Comparison of ENCODE assay signal across 20 mouse cellular contexts in genomic region chr8:85601741-85602140, GRCm38 (mm10). TPM values are rescaled to one million over a fixed set of nuclear protein-coding genes. Genes with fewer than 3 reads are reported as not detected.
DNase-seq lines count a peak whose midpoint lies in the region; ATAC-seq and TF ChIP-seq lines count a peak whose summit lies in the region.
"Had no signal": no experiment of that assay in that cellular context is flagged by ENCODE, and none has a peak within 500 bp of the region (broad histone marks: within the 10 kb centered on the region; RNA-seq: fewer than 3 reads in every experiment).

No protein-coding gene starts in this region.

- H3K9me3 ChIP-seq in liver, postnatal 0 days (ENCODE audit: low read length), result no peaks in the 10 kb centered on the region
- no peaks in the 10 kb centered on the region for H3K9me3 ChIP-seq in liver, embryonic 12.5 days (replicated peaks)
- no peaks in the 10 kb centered on the region for H3K9me3 ChIP-seq in CH12.LX (replicated peaks; ENCODE audit: low read length)
- H3K9me3 ChIP-seq: embryonic facial prominence, embryonic 10.5 days; embryonic facial prominence, embryonic 12.5 days; forebrain, embryonic 13.5 days; forebrain, embryonic 15.5 days had no signal

- H3K27ac ChIP-seq in liver, postnatal 0 days (ENCODE audit: low read depth), result no peak overlapping the region
- no peak overlapping the region for H3K27ac ChIP-seq in liver, embryonic 12.5 days
- H3K27ac ChIP-seq in CH12.LX (ENCODE audit: insufficient read depth, low read depth), result no peak overlapping the region
- H3K27ac ChIP-seq: embryonic facial prominence, embryonic 10.5 days; embryonic facial prominence, embryonic 12.5 days; forebrain, embryonic 13.5 days; forebrain, embryonic 15.5 days had no signal

- H3K4me2 ChIP-seq in liver, postnatal 0 days (ENCODE audit: low read depth, low read length), result no peak overlapping the region
- no peak overlapping the region for H3K4me2 ChIP-seq in liver, embryonic 12.5 days
- no peak overlapping the region for H3K4me2 ChIP-seq in CH12.LX (ENCODE audit: insufficient read depth, low read depth, poor library complexity, severe bottlenecking)
- H3K4me2 ChIP-seq: embryonic facial prominence, embryonic 12.5 days; forebrain, embryonic 13.5 days; forebrain, embryonic 15.5 days had no signal

- dilution Hi-C loops in CH12.LX (cut with MboI; ENCODE audit: extremely low pct_ligation_motif_present, extremely low pct_unique_long_range_greater_than_20kb, low sequenced_read_pairs), result no loop called here

- peaks cover 3% of the 10 kb centered on the region; the same call in 1 of the 2 replicates for H3K4me1 ChIP-seq in liver, postnatal 0 days (ENCODE audit: insufficient read depth)
- H3K4me1 ChIP-seq in liver, embryonic 12.5 days, result no peaks in the 10 kb centered on the region
- H3K4me1 ChIP-seq in CH12.LX (ENCODE audit: control insufficient read depth in 1 of 2, insufficient read depth in 2 of 2), result peaks cover 8 to 34% of the 10 kb centered on the region in 2 experiments
- H3K4me1 ChIP-seq: embryonic facial prominence, embryonic 10.5 days; embryonic facial prominence, embryonic 12.5 days; forebrain, embryonic 13.5 days; forebrain, embryonic 15.5 days had no signal

- H3K4me3 ChIP-seq in liver, postnatal 0 days (ENCODE audit: low read depth, low read length), result no peak overlapping the region
- no peak overlapping the region for H3K4me3 ChIP-seq in liver, embryonic 12.5 days
- peak overlapping the region in 2 of 3 experiments; percentile 11 to 36 for H3K4me3 ChIP-seq in CH12.LX (replicated peaks in 1 of 3; ENCODE audit: low read depth in 2 of 3, low read length in 2 of 3, poor library complexity in 1 of 3)
- H3K4me3 ChIP-seq: embryonic facial prominence, embryonic 10.5 days; embryonic facial prominence, embryonic 12.5 days; forebrain, embryonic 13.5 days; forebrain, embryonic 15.5 days had no signal

- TF ChIP-seq RAD21 in CH12.LX (IDR thresholded peaks at IDR 0.05; ENCODE audit: low read depth, low read length), result no peak

- no peaks in the 10 kb centered on the region for H3K79me2 ChIP-seq in CH12.LX (replicated peaks; ENCODE audit: control insufficient read depth, extremely low read depth, insufficient read depth, poor library complexity, severe bottlenecking)

- 68% methylated on average over 8 of the region's 8 CpGs for WGBS in liver, postnatal 0 days (ENCODE audit: insufficient replicate concordance)
- 63% methylated on average over 8 of the region's 8 CpGs for WGBS in liver, embryonic 12.5 days (ENCODE audit: insufficient replicate concordance)

- TF ChIP-seq CTCF in liver, postnatal 0 days (IDR thresholded peaks at IDR 0.05; ENCODE audit: low read depth), result no peak
- 0 out of 4 replicates have a peak, but pooled peaks of 1 of the 2 experiments have one; percentile 9 for TF ChIP-seq CTCF in CH12.LX (conservative IDR thresholded peaks at IDR 0.05 in 1 of 2, IDR thresholded peaks at IDR 0.05 in 1 of 2; ENCODE audit: low read depth in 2 of 2, low read length in 2 of 2)

- no peak for TF ChIP-seq EP300 in liver, postnatal 0 days (IDR thresholded peaks at IDR 0.05; ENCODE audit: low read depth)
- no peak for TF ChIP-seq EP300 in CH12.LX (IDR thresholded peaks at IDR 0.05; ENCODE audit: low read length)

- peak; percentile 90 for ATAC-seq in liver, postnatal 0 days
- no peak for ATAC-seq in liver, embryonic 12.5 days
- ATAC-seq: CD4-positive, CD25-positive, alpha-beta regulatory T cell, adult 4 months; forebrain, embryonic 13.5 days; forebrain, embryonic 15.5 days had no signal

- no peak for TF ChIP-seq POLR2A in CH12.LX (IDR thresholded peaks at IDR 0.05; ENCODE audit: low read depth, low read length)

- in situ Hi-C loops in CH12.LX (cut with MboI; ENCODE audit: low pct_ligation_motif_present, low pct_unique_long_range_greater_than_20kb, low sequenced_read_pairs), result no loop called here

- H3K9ac ChIP-seq in liver, postnatal 0 days (replicated peaks), result no peak overlapping the region
- no peak overlapping the region for H3K9ac ChIP-seq in liver, embryonic 12.5 days
- no peak overlapping the region; the same call in 1 of the 2 replicates for H3K9ac ChIP-seq in CH12.LX (ENCODE audit: insufficient read depth, low read depth)
- H3K9ac ChIP-seq: embryonic facial prominence, embryonic 12.5 days; forebrain, embryonic 13.5 days; forebrain, embryonic 15.5 days had no signal

- no peaks in the 10 kb centered on the region for H3K36me3 ChIP-seq in liver, postnatal 0 days (replicated peaks; ENCODE audit: insufficient read depth, low read length)
- H3K36me3 ChIP-seq in liver, embryonic 12.5 days, result no peaks in the 10 kb centered on the region
- no peaks in the 10 kb centered on the region for H3K36me3 ChIP-seq in CH12.LX (replicated peaks in 1 of 2; ENCODE audit: control insufficient read depth in 1 of 2, insufficient read depth in 1 of 2, low read length in 1 of 2)
- H3K36me3 ChIP-seq: embryonic facial prominence, embryonic 10.5 days; embryonic facial prominence, embryonic 12.5 days; forebrain, embryonic 15.5 days had no signal

- intact Hi-C loops in heart, postnatal 14 days (cut with DNase I), result loop anchor here (2.0 to 10.0 kb wide), 4 partner anchors 63 to 986 kb away; no protein-coding TSS in a partner anchor

- peak; percentile 83 for DNase-seq in heart, adult 11 months
- DNase-seq in heart, postnatal 14 days, result no peak
- peak; percentile 56 for DNase-seq in liver, postnatal 0 days
- peak; percentile 14 for DNase-seq in CH12.LX (ENCODE audit: extremely low read depth)
- no peak for DNase-seq in c-Kit-positive CD71-positive TER-119-positive erythroid progenitor cells, embryonic 14.5 days (ENCODE audit: low spot score)
- DNase-seq: adrenal gland, adult 2 months; adrenal gland, postnatal 10 days; adrenal gland, postnatal 25 days; B cell, adult 2 months; cerebellum, adult 11-12 months; cerebellum, adult 2 months; cerebellum, adult 9-10 months; cerebellum, postnatal 10 days; cerebellum, postnatal 25 days had no signal

- no peaks in the 10 kb centered on the region for H3K27me3 ChIP-seq in liver, postnatal 0 days (ENCODE audit: insufficient read depth, low read length)
- no peaks in the 10 kb centered on the region for H3K27me3 ChIP-seq in liver, embryonic 12.5 days (replicated peaks)
- H3K27me3 ChIP-seq in CH12.LX (replicated peaks), result no peaks in the 10 kb centered on the region
- H3K27me3 ChIP-seq: embryonic facial prominence, embryonic 12.5 days; forebrain, embryonic 13.5 days; forebrain, embryonic 15.5 days had no signal

TF ChIP-seq in CH12.LX, 34 proteins besides CTCF, POLR2A, EP300 and RAD21:
- TF ChIP-seq ZKSCAN1 (IDR thresholded peaks at IDR 0.05; ENCODE audit: borderline replicate concordance, low read depth, low read length) (no peak), E2F4 (IDR thresholded peaks at IDR 0.05; ENCODE audit: insufficient replicate concordance, low read depth, low read length) (no peak), JUND (conservative IDR thresholded peaks at IDR 0.05; ENCODE audit: low read depth, low read length) (no peak), ZNF384 (IDR thresholded peaks at IDR 0.05; ENCODE audit: low read depth, low read length) (no peak), PAX5 (IDR thresholded peaks at IDR 0.05; ENCODE audit: low read length) (no peak), SIN3A (IDR thresholded peaks at IDR 0.05; ENCODE audit: low read length) (no peak), MYC (IDR thresholded peaks at IDR 0.05; ENCODE audit: low read depth, low read length) (no peak), NELFE (IDR thresholded peaks at IDR 0.05; ENCODE audit: low read depth, low read length) (no peak), ZC3H11A (IDR thresholded peaks at IDR 0.05; ENCODE audit: low read depth, low read length) (no peak)

RNA-seq across cellular contexts. Expression of gene Dnaja2, which starts 46.6 kb away (rescaled TPM):
- 100 to 1,000 TPM; 229 to 234 TPM for total RNA-seq in heart, postnatal 14 days (2021)
- polyA plus RNA-seq in liver, postnatal 0 days (2015; fragmentation: Nextera tagmentation; extraction: Ambion mirVana), result 82.9 and 89.2 TPM in 2 replicates
- 124 TPM in 2 replicates for polyA plus RNA-seq in liver, embryonic 12.5 days (2016; fragmentation: Nextera tagmentation; extraction: Ambion mirVana)
- total RNA-seq in CH12.LX (2012; rRNA removed) (150 and 183 TPM in 2 replicates), CH12.LX (2014; rRNA removed) (227 and 273 TPM in 2 replicates)
- 471 and 538 TPM in 2 replicates for polyA plus RNA-seq in CH12.LX (2012; ENCODE audit: insufficient read length, low read depth)

Comparison
In these comparisons a context has a peak if more than half of its experiments do, and no peak if none do; other contexts are left out.
1. DNase-seq: peak in heart, adult 11 months (single experiment), liver, postnatal 0 days (single experiment) and CH12.LX (single experiment); none in heart, postnatal 14 days (0 of 2) and c-Kit-positive CD71-positive TER-119-positive erythroid progenitor cells, embryonic 14.5 days (single experiment).
2. H3K4me3 ChIP-seq: peak in CH12.LX (2 of 3); none in liver, postnatal 0 days (single experiment) and liver, embryonic 12.5 days (single experiment).